Mouse (Mus musculus): ENCODE results near the gene Col25a1. TPM values are rescaled to one million over a fixed set of nuclear protein-coding genes. Genes with fewer than 3 reads are reported as not detected.

The Col25a1 gene
- polyA plus RNA-seq, 1 experiment: 0.06 TPM

GRCm38 (mm10) chr3:130549066-130549465 is 417.8 kb downstream of the Col25a1 start:
- H3K36me3 ChIP-seq (ENCODE audit: control insufficient read depth, insufficient read depth, low read length): no peaks in the 10 kb centered on the region
- DNase-seq: no peak
- no peaks in the 10 kb centered on the region; the same call in 1 of the 2 replicates for H3K27me3 ChIP-seq (replicated peaks; ENCODE audit: control insufficient read depth, insufficient read depth, low read length)
- TF ChIP-seq CTCF (conservative IDR thresholded peaks at IDR 0.05; ENCODE audit: insufficient read depth, insufficient read length, low read depth, low read length): no peak
- TF ChIP-seq POLR2A (IDR thresholded peaks at IDR 0.05; ENCODE audit: low read depth, low read length): no peak
- no peak overlapping the region for H3K27ac ChIP-seq (ENCODE audit: insufficient read depth, low read depth, low read length)
- H3K4me1 ChIP-seq (ENCODE audit: control insufficient read depth, insufficient read depth, low read length): no peaks in the 10 kb centered on the region
- no peak overlapping the region for H3K4me3 ChIP-seq (ENCODE audit: insufficient read depth, low read depth, low read length)
- WGBS: 74% methylated on average over 7 of the region's 7 CpGs

GRCm38 (mm10) chr3:130556263-130556662 is 425.0 kb downstream of the Col25a1 start:
- DNase-seq: no peak
- Histone ChIP-seq H3K27ac (ENCODE audit: insufficient read depth, low read depth, low read length) (no peak overlapping the region), H3K36me3 (ENCODE audit: control insufficient read depth, insufficient read depth, low read length) (no peaks in the 10 kb centered on the region), H3K4me3 (ENCODE audit: insufficient read depth, low read depth, low read length) (no peak overlapping the region), H3K27me3 (replicated peaks; ENCODE audit: control insufficient read depth, insufficient read depth, low read length) (no peaks in the 10 kb centered on the region), H3K4me1 (ENCODE audit: control insufficient read depth, insufficient read depth, low read length) (no peaks in the 10 kb centered on the region)
- WGBS: 23% methylated on average over 1 of the region's 1 CpGs
- TF ChIP-seq POLR2A (IDR thresholded peaks at IDR 0.05; ENCODE audit: low read depth, low read length) (no peak), CTCF (conservative IDR thresholded peaks at IDR 0.05; ENCODE audit: insufficient read depth, insufficient read length, low read depth, low read length) (no peak)

GRCm38 (mm10) chr3:130565586-130565985 is 434.3 kb downstream of the Col25a1 start:
- H3K27ac ChIP-seq (ENCODE audit: insufficient read depth, low read depth, low read length): no peak overlapping the region
- no peaks in the 10 kb centered on the region for H3K4me1 ChIP-seq (ENCODE audit: control insufficient read depth, insufficient read depth, low read length)
- DNase-seq: no peak
- WGBS: 95% methylated on average over 6 of the region's 6 CpGs
- no peak overlapping the region for H3K4me3 ChIP-seq (ENCODE audit: insufficient read depth, low read depth, low read length)
- H3K27me3 ChIP-seq (replicated peaks; ENCODE audit: control insufficient read depth, insufficient read depth, low read length): no peaks in the 10 kb centered on the region
- TF ChIP-seq POLR2A (IDR thresholded peaks at IDR 0.05; ENCODE audit: low read depth, low read length): no peak
- TF ChIP-seq CTCF (conservative IDR thresholded peaks at IDR 0.05; ENCODE audit: insufficient read depth, insufficient read length, low read depth, low read length): no peak
- no peaks in the 10 kb centered on the region for H3K36me3 ChIP-seq (ENCODE audit: control insufficient read depth, insufficient read depth, low read length)

GRCm38 (mm10) chr3:130568331-130569095 is 437.2 kb downstream of the Col25a1 start:
- no peaks in the 10 kb centered on the region for H3K27me3 ChIP-seq (replicated peaks; ENCODE audit: control insufficient read depth, insufficient read depth, low read length)
- no peak overlapping the region for H3K27ac ChIP-seq (ENCODE audit: insufficient read depth, low read depth, low read length)
- H3K4me3 ChIP-seq (ENCODE audit: insufficient read depth, low read depth, low read length): no peak overlapping the region
- H3K36me3 ChIP-seq (ENCODE audit: control insufficient read depth, insufficient read depth, low read length): no peaks in the 10 kb centered on the region
- WGBS: 76% methylated on average over 16 of the region's 16 CpGs
- DNase-seq: no peak
- no peak for TF ChIP-seq POLR2A (IDR thresholded peaks at IDR 0.05; ENCODE audit: low read depth, low read length)
- TF ChIP-seq CTCF (conservative IDR thresholded peaks at IDR 0.05; ENCODE audit: insufficient read depth, insufficient read length, low read depth, low read length): no peak
- H3K4me1 ChIP-seq (ENCODE audit: control insufficient read depth, insufficient read depth, low read length): no peaks in the 10 kb centered on the region

- Histone ChIP-seq H3K4me1 (ENCODE audit: control insufficient read depth, insufficient read depth, low read length) (no peaks in the 10 kb centered on the region), H3K27ac (ENCODE audit: insufficient read depth, low read depth, low read length) (no peak overlapping the region), H3K36me3 (ENCODE audit: control insufficient read depth, insufficient read depth, low read length) (no peaks in the 10 kb centered on the region), H3K4me3 (ENCODE audit: insufficient read depth, low read depth, low read length) (no peak overlapping the region), H3K27me3 (replicated peaks; ENCODE audit: control insufficient read depth, insufficient read depth, low read length) (no peaks in the 10 kb centered on the region)
- 79% methylated on average over 5 of the region's 5 CpGs for WGBS
- no peak for DNase-seq
- TF ChIP-seq POLR2A (IDR thresholded peaks at IDR 0.05; ENCODE audit: low read depth, low read length) (no peak), CTCF (conservative IDR thresholded peaks at IDR 0.05; ENCODE audit: insufficient read depth, insufficient read length, low read depth, low read length) (peak; percentile 24; the same call in 1 of the 2 replicates)
Observed at GRCm38 (mm10) chr3:130573243-130573642, 441.9 kb downstream of the Col25a1 start.

- no peaks in the 10 kb centered on the region for H3K36me3 ChIP-seq (ENCODE audit: control insufficient read depth, insufficient read depth, low read length)
- H3K27me3 ChIP-seq (replicated peaks; ENCODE audit: control insufficient read depth, insufficient read depth, low read length): no peaks in the 10 kb centered on the region
- DNase-seq: peak; percentile 51
- H3K4me1 ChIP-seq (ENCODE audit: control insufficient read depth, insufficient read depth, low read length): no peaks in the 10 kb centered on the region
- H3K27ac ChIP-seq (ENCODE audit: insufficient read depth, low read depth, low read length): no peak overlapping the region
- H3K4me3 ChIP-seq (ENCODE audit: insufficient read depth, low read depth, low read length): no peak overlapping the region
- WGBS: 21% methylated on average over 5 of the region's 5 CpGs
- TF ChIP-seq CTCF (conservative IDR thresholded peaks at IDR 0.05; ENCODE audit: insufficient read depth, insufficient read length, low read depth, low read length) (no peak), POLR2A (IDR thresholded peaks at IDR 0.05; ENCODE audit: low read depth, low read length) (no peak)
Observed at GRCm38 (mm10) chr3:130574652-130575051, 443.4 kb downstream of the Col25a1 start.

- DNase-seq: peak; percentile 16
- Histone ChIP-seq H3K4me3 (ENCODE audit: insufficient read depth, low read depth, low read length) (no peak overlapping the region), H3K4me1 (ENCODE audit: control insufficient read depth, insufficient read depth, low read length) (no peaks in the 10 kb centered on the region), H3K36me3 (ENCODE audit: control insufficient read depth, insufficient read depth, low read length) (no peaks in the 10 kb centered on the region), H3K27ac (ENCODE audit: insufficient read depth, low read depth, low read length) (no peak overlapping the region), H3K27me3 (replicated peaks; ENCODE audit: control insufficient read depth, insufficient read depth, low read length) (no peaks in the 10 kb centered on the region)
- WGBS: 75% methylated on average over 6 of the region's 6 CpGs
- TF ChIP-seq POLR2A (IDR thresholded peaks at IDR 0.05; ENCODE audit: low read depth, low read length) (no peak), CTCF (conservative IDR thresholded peaks at IDR 0.05; ENCODE audit: insufficient read depth, insufficient read length, low read depth, low read length) (peak; percentile 59)
Observed at GRCm38 (mm10) chr3:130576683-130577082, 445.4 kb downstream of the Col25a1 start.
